Mouse (Mus musculus) C2C12 (cell line): Measurements from ENCODE around the gene Sept12.

Experiments used
- CEBPB ChIP-seq: IDR thresholded peaks from one replicate; pipeline ENCODE4 v1.6.1; 2011; ENCODE audit warnings: low read depth, mild to moderate bottlenecking, control low read depth, moderate library complexity
- CTCF ChIP-seq: IDR thresholded peaks from one replicate; pipeline ENCODE4 v1.5.1; 2011; ENCODE audit not compliant: control insufficient read depth, insufficient read depth, insufficient read length
- FOSL1 ChIP-seq: IDR thresholded peaks from one replicate; pipeline ENCODE4 v1.8.0; 2011; ENCODE audit warnings: mild to moderate bottlenecking, low read length; ENCODE audit not compliant: poor library complexity, insufficient read depth, severe bottlenecking
- USF1 ChIP-seq: IDR thresholded peaks from one replicate; pipeline ENCODE4 v1.6.1; 2011; ENCODE audit warnings: low read depth, mild to moderate bottlenecking, control low read depth, moderate library complexity

GRCm38 (mm10) chr16:5007067-5007466, 9.4 kb upstream of the Sept12 start, which contains the start of gene Smim22:
- no peak for TF ChIP-seq CTCF
- no peak for TF ChIP-seq FOSL1
- no peak for TF ChIP-seq USF1
- no peak for TF ChIP-seq CEBPB
